Mouse (Mus musculus): ENCODE results near the gene 1700001C19Rik. TPM values are rescaled to one million over a fixed set of nuclear protein-coding genes. Genes with fewer than 3 reads are reported as not detected.

The 1700001C19Rik gene
- polyA plus RNA-seq, 1 experiment: 1.3 TPM

GRCm38 (mm10) chr17:47458936-47459335 lies 21.8 kb upstream of the 1700001C19Rik start:
- peaks cover 7% of the 10 kb centered on the region for H3K4me1 ChIP-seq (ENCODE audit: control insufficient read depth, insufficient read depth, low read length)
- TF ChIP-seq EP300 (IDR thresholded peaks at IDR 0.05; ENCODE audit: insufficient read depth, low read depth, low read length) (no peak), CTCF (IDR thresholded peaks at IDR 0.05; ENCODE audit: low read depth, low read length) (no peak), POLR2A (IDR thresholded peaks at IDR 0.05; ENCODE audit: insufficient read depth, low read length) (no peak)
- H3K36me3 ChIP-seq (ENCODE audit: control insufficient read depth, insufficient read depth, low read length, poor library complexity, severe bottlenecking): no peaks in the 10 kb centered on the region
- H3K9ac ChIP-seq (ENCODE audit: low read depth, poor library complexity, severe bottlenecking): no peak overlapping the region
- H3K4me3 ChIP-seq (ENCODE audit: low read depth, low read length): no peak overlapping the region
- H3K9me3 ChIP-seq (replicated peaks; ENCODE audit: control insufficient read depth, insufficient read depth, low read length, poor library complexity, severe bottlenecking): no peaks in the 10 kb centered on the region
- H3K27ac ChIP-seq (ENCODE audit: insufficient read depth, low read length): no peak overlapping the region
- no peaks in the 10 kb centered on the region for H3K27me3 ChIP-seq (ENCODE audit: control insufficient read depth, insufficient read depth, low read length, poor library complexity, severe bottlenecking)

GRCm38 (mm10) chr17:47458310-47458709 lies 21.1 kb upstream of the 1700001C19Rik start:
- Histone ChIP-seq H3K27ac (ENCODE audit: insufficient read depth, low read length) (no peak overlapping the region), H3K36me3 (ENCODE audit: control insufficient read depth, insufficient read depth, low read length, poor library complexity, severe bottlenecking) (no peaks in the 10 kb centered on the region), H3K4me1 (ENCODE audit: control insufficient read depth, insufficient read depth, low read length) (peaks cover 7% of the 10 kb centered on the region)

GRCm38 (mm10) chr17:47454675-47455074 lies 17.5 kb upstream of the 1700001C19Rik start:
- H3K9me3 ChIP-seq (replicated peaks; ENCODE audit: control insufficient read depth, insufficient read depth, low read length, poor library complexity, severe bottlenecking): no peaks in the 10 kb centered on the region
- H3K36me3 ChIP-seq (ENCODE audit: control insufficient read depth, insufficient read depth, low read length, poor library complexity, severe bottlenecking): no peaks in the 10 kb centered on the region
- H3K9ac ChIP-seq (ENCODE audit: low read depth, poor library complexity, severe bottlenecking): no peak overlapping the region
- TF ChIP-seq EP300 (IDR thresholded peaks at IDR 0.05; ENCODE audit: insufficient read depth, low read depth, low read length): no peak
- TF ChIP-seq CTCF (IDR thresholded peaks at IDR 0.05; ENCODE audit: low read depth, low read length): no peak
- H3K27ac ChIP-seq (ENCODE audit: insufficient read depth, low read length): no peak overlapping the region
- H3K4me1 ChIP-seq (ENCODE audit: control insufficient read depth, insufficient read depth, low read length): peaks cover 11% of the 10 kb centered on the region
- H3K27me3 ChIP-seq (ENCODE audit: control insufficient read depth, insufficient read depth, low read length, poor library complexity, severe bottlenecking): no peaks in the 10 kb centered on the region
- no peak overlapping the region for H3K4me3 ChIP-seq (ENCODE audit: low read depth, low read length)

More at GRCm38 (mm10) chr17:47458310-47458709, 21.1 kb upstream of the 1700001C19Rik start:
- Histone ChIP-seq H3K9me3 (replicated peaks; ENCODE audit: control insufficient read depth, insufficient read depth, low read length, poor library complexity, severe bottlenecking) (no peaks in the 10 kb centered on the region), H3K9ac (ENCODE audit: low read depth, poor library complexity, severe bottlenecking) (no peak overlapping the region), H3K27me3 (ENCODE audit: control insufficient read depth, insufficient read depth, low read length, poor library complexity, severe bottlenecking) (no peaks in the 10 kb centered on the region), H3K4me3 (ENCODE audit: low read depth, low read length) (no peak overlapping the region)
- TF ChIP-seq POLR2A (IDR thresholded peaks at IDR 0.05; ENCODE audit: insufficient read depth, low read length) (no peak), EP300 (IDR thresholded peaks at IDR 0.05; ENCODE audit: insufficient read depth, low read depth, low read length) (no peak), CTCF (IDR thresholded peaks at IDR 0.05; ENCODE audit: low read depth, low read length) (no peak)

GRCm38 (mm10) chr17:47452886-47453285 lies 15.7 kb upstream of the 1700001C19Rik start:
- no peak overlapping the region for H3K27ac ChIP-seq (ENCODE audit: insufficient read depth, low read length)
- TF ChIP-seq EP300 (IDR thresholded peaks at IDR 0.05; ENCODE audit: insufficient read depth, low read depth, low read length) (no peak), POLR2A (IDR thresholded peaks at IDR 0.05; ENCODE audit: insufficient read depth, low read length) (no peak), CTCF (IDR thresholded peaks at IDR 0.05; ENCODE audit: low read depth, low read length) (no peak)
- no peak overlapping the region for H3K4me3 ChIP-seq (ENCODE audit: low read depth, low read length)
- H3K36me3 ChIP-seq (ENCODE audit: control insufficient read depth, insufficient read depth, low read length, poor library complexity, severe bottlenecking): no peaks in the 10 kb centered on the region
- peaks cover 19% of the 10 kb centered on the region for H3K4me1 ChIP-seq (ENCODE audit: control insufficient read depth, insufficient read depth, low read length)
- no peaks in the 10 kb centered on the region for H3K9me3 ChIP-seq (replicated peaks; ENCODE audit: control insufficient read depth, insufficient read depth, low read length, poor library complexity, severe bottlenecking)
- no peak overlapping the region for H3K9ac ChIP-seq (ENCODE audit: low read depth, poor library complexity, severe bottlenecking)
- no peaks in the 10 kb centered on the region for H3K27me3 ChIP-seq (ENCODE audit: control insufficient read depth, insufficient read depth, low read length, poor library complexity, severe bottlenecking)

GRCm38 (mm10) chr17:47450880-47451565 lies 13.8 kb upstream of the 1700001C19Rik start:
- Histone ChIP-seq H3K9ac (ENCODE audit: low read depth, poor library complexity, severe bottlenecking) (no peak overlapping the region), H3K27me3 (ENCODE audit: control insufficient read depth, insufficient read depth, low read length, poor library complexity, severe bottlenecking) (no peaks in the 10 kb centered on the region), H3K27ac (ENCODE audit: insufficient read depth, low read length) (no peak overlapping the region), H3K4me3 (ENCODE audit: low read depth, low read length) (no peak overlapping the region), H3K9me3 (replicated peaks; ENCODE audit: control insufficient read depth, insufficient read depth, low read length, poor library complexity, severe bottlenecking) (no peaks in the 10 kb centered on the region), H3K36me3 (ENCODE audit: control insufficient read depth, insufficient read depth, low read length, poor library complexity, severe bottlenecking) (no peaks in the 10 kb centered on the region), H3K4me1 (ENCODE audit: control insufficient read depth, insufficient read depth, low read length) (peaks cover 19% of the 10 kb centered on the region)
- TF ChIP-seq POLR2A (IDR thresholded peaks at IDR 0.05; ENCODE audit: insufficient read depth, low read length): no peak
- TF ChIP-seq EP300 (IDR thresholded peaks at IDR 0.05; ENCODE audit: insufficient read depth, low read depth, low read length): no peak
- TF ChIP-seq CTCF (IDR thresholded peaks at IDR 0.05; ENCODE audit: low read depth, low read length): no peak

- Histone ChIP-seq H3K27me3 (ENCODE audit: control insufficient read depth, insufficient read depth, low read length, poor library complexity, severe bottlenecking) (no peaks in the 10 kb centered on the region), H3K9me3 (replicated peaks; ENCODE audit: control insufficient read depth, insufficient read depth, low read length, poor library complexity, severe bottlenecking) (no peaks in the 10 kb centered on the region), H3K9ac (ENCODE audit: low read depth, poor library complexity, severe bottlenecking) (no peak overlapping the region), H3K27ac (ENCODE audit: insufficient read depth, low read length) (no peak overlapping the region), H3K4me3 (ENCODE audit: low read depth, low read length) (no peak overlapping the region), H3K4me1 (ENCODE audit: control insufficient read depth, insufficient read depth, low read length) (peaks cover 19% of the 10 kb centered on the region), H3K36me3 (ENCODE audit: control insufficient read depth, insufficient read depth, low read length, poor library complexity, severe bottlenecking) (no peaks in the 10 kb centered on the region)
- no peak for TF ChIP-seq EP300 (IDR thresholded peaks at IDR 0.05; ENCODE audit: insufficient read depth, low read depth, low read length)
- no peak for TF ChIP-seq CTCF (IDR thresholded peaks at IDR 0.05; ENCODE audit: low read depth, low read length)
- TF ChIP-seq POLR2A (IDR thresholded peaks at IDR 0.05; ENCODE audit: insufficient read depth, low read length): no peak
Observed at GRCm38 (mm10) chr17:47450239-47450638, 13.1 kb upstream of the 1700001C19Rik start.
